Mouse (Mus musculus): ENCODE measurements around the gene Ctnnb1. TPM values are rescaled to one million over a fixed set of nuclear protein-coding genes. Genes with fewer than 3 reads are reported as not detected.

Gene Ctnnb1
- polyA plus RNA-seq (2015; fragmentation: Nextera tagmentation; extraction: Ambion mirVana) = 103 and 119 TPM in 2 replicates

- Histone ChIP-seq H3K27ac (no peak within 1 kb of the TSS), H3K36me3 (no peaks in the 10 kb centered on the region), H3K4me3 (replicated peaks) (no peak within 1 kb of the TSS), H3K9me3 (replicated peaks) (no peaks in the 10 kb centered on the region), H3K4me2 (no peak within 1 kb of the TSS), H3K9ac (no peak within 1 kb of the TSS), H3K27me3 (0 out of 2 replicates have a peak, but pooled peaks cover 6% of the 10 kb centered on the region), H3K4me1 (replicated peaks) (peaks cover 8% of the 10 kb centered on the region)
- DNase-seq (no peak), ATAC-seq (ENCODE audit: low read depth) (no peak)
- 77% methylated on average over 11 of the region's 11 CpGs for WGBS (ENCODE audit: insufficient replicate concordance)
Observed at GRCm38 (mm10) chr9:120929081-120929480, at the start of gene Ctnnb1. Gene Ctnnb1, plus strand, starts transcription at chr9:120929216.

GRCm38 (mm10) chr9:120880286-120880685 lies 48.7 kb upstream of the Ctnnb1 start:
- Histone ChIP-seq H3K9ac (no peak overlapping the region), H3K27ac (no peak overlapping the region), H3K9me3 (replicated peaks) (no peaks in the 10 kb centered on the region), H3K4me1 (replicated peaks) (0 out of 2 replicates have a peak, but pooled peaks cover 19% of the 10 kb centered on the region), H3K4me3 (replicated peaks) (no peak overlapping the region), H3K36me3 (no peaks in the 10 kb centered on the region), H3K4me2 (no peak overlapping the region), H3K27me3 (no peaks in the 10 kb centered on the region)
- ATAC-seq (ENCODE audit: low read depth) = 0 out of 2 replicates have a peak, but pooled peaks have one; percentile 31
- no peak for DNase-seq
- 58% methylated on average over 9 of the region's 9 CpGs for WGBS (ENCODE audit: insufficient replicate concordance)

GRCm38 (mm10) chr9:120881121-120881520 lies 47.9 kb upstream of the Ctnnb1 start:
- Histone ChIP-seq H3K27me3 (no peaks in the 10 kb centered on the region), H3K27ac (peak overlapping the region; percentile 34; the same call in 1 of the 2 replicates), H3K4me1 (replicated peaks) (0 out of 2 replicates have a peak, but pooled peaks cover 20% of the 10 kb centered on the region), H3K9ac (no peak overlapping the region), H3K4me2 (no peak overlapping the region), H3K36me3 (no peaks in the 10 kb centered on the region), H3K9me3 (replicated peaks) (no peaks in the 10 kb centered on the region), H3K4me3 (replicated peaks) (no peak overlapping the region)
- 71% methylated on average over 15 of the region's 15 CpGs for WGBS (ENCODE audit: insufficient replicate concordance)
- ATAC-seq (ENCODE audit: low read depth) = no peak
- DNase-seq = no peak

GRCm38 (mm10) chr9:120881839-120882238 lies 47.2 kb upstream of the Ctnnb1 start:
- Histone ChIP-seq H3K9ac (no peak overlapping the region), H3K27me3 (no peaks in the 10 kb centered on the region), H3K27ac (no peak overlapping the region; the same call in 1 of the 2 replicates), H3K9me3 (replicated peaks) (no peaks in the 10 kb centered on the region), H3K36me3 (no peaks in the 10 kb centered on the region), H3K4me1 (replicated peaks) (0 out of 2 replicates have a peak, but pooled peaks cover 20% of the 10 kb centered on the region), H3K4me3 (replicated peaks) (no peak overlapping the region), H3K4me2 (no peak overlapping the region)
- DNase-seq = no peak
- 41% methylated on average over 4 of the region's 4 CpGs for WGBS (ENCODE audit: insufficient replicate concordance)
- peak; percentile 46; the same call in 1 of the 2 replicates for ATAC-seq (ENCODE audit: low read depth)

- WGBS (ENCODE audit: insufficient replicate concordance) = 57% methylated on average over 10 of the region's 10 CpGs
- no peak overlapping the region for H3K4me2 ChIP-seq
- 0 out of 2 replicates have a peak, but pooled peaks cover 20% of the 10 kb centered on the region for H3K4me1 ChIP-seq (replicated peaks)
- no peaks in the 10 kb centered on the region for H3K27me3 ChIP-seq
- no peaks in the 10 kb centered on the region for H3K9me3 ChIP-seq (replicated peaks)
- no peak for DNase-seq
- H3K9ac ChIP-seq = no peak overlapping the region
- H3K27ac ChIP-seq = no peak overlapping the region
- no peaks in the 10 kb centered on the region for H3K36me3 ChIP-seq
- ATAC-seq (ENCODE audit: low read depth) = no peak
- H3K4me3 ChIP-seq (replicated peaks) = no peak overlapping the region
Observed at GRCm38 (mm10) chr9:120884726-120885125, 44.3 kb upstream of the Ctnnb1 start.

GRCm38 (mm10) chr9:120887631-120888030 lies 41.4 kb upstream of the Ctnnb1 start:
- Histone ChIP-seq H3K36me3 (no peaks in the 10 kb centered on the region), H3K4me1 (replicated peaks) (0 out of 2 replicates have a peak, but pooled peaks cover 5% of the 10 kb centered on the region), H3K27ac (no peak overlapping the region), H3K27me3 (no peaks in the 10 kb centered on the region), H3K4me3 (replicated peaks) (no peak overlapping the region), H3K9ac (no peak overlapping the region), H3K9me3 (replicated peaks) (no peaks in the 10 kb centered on the region), H3K4me2 (no peak overlapping the region)
- WGBS (ENCODE audit: insufficient replicate concordance) = 67% methylated on average over 2 of the region's 2 CpGs
- DNase-seq = no peak
- ATAC-seq (ENCODE audit: low read depth) = no peak

- ATAC-seq (ENCODE audit: low read depth) (peak; percentile 29; the same call in 1 of the 2 replicates), DNase-seq (no peak)
- no peaks in the 10 kb centered on the region for H3K27me3 ChIP-seq
- peak overlapping the region; percentile 61; the same call in 1 of the 2 replicates for H3K27ac ChIP-seq
- no peak overlapping the region for H3K4me3 ChIP-seq (replicated peaks)
- H3K36me3 ChIP-seq = no peaks in the 10 kb centered on the region
- no peak overlapping the region for H3K9ac ChIP-seq
- no peaks in the 10 kb centered on the region for H3K9me3 ChIP-seq (replicated peaks)
- H3K4me2 ChIP-seq = peak overlapping the region; percentile 12; the same call in 1 of the 2 replicates
- 79% methylated on average over 11 of the region's 11 CpGs for WGBS (ENCODE audit: insufficient replicate concordance)
- H3K4me1 ChIP-seq (replicated peaks) = peaks cover 25% of the 10 kb centered on the region
Observed at GRCm38 (mm10) chr9:120893435-120893834, 35.6 kb upstream of the Ctnnb1 start.

GRCm38 (mm10) chr9:120893971-120894370 lies 35.0 kb upstream of the Ctnnb1 start:
- peak overlapping the region; percentile 12 for H3K4me2 ChIP-seq
- H3K9ac ChIP-seq = no peak overlapping the region
- no peak for DNase-seq
- no peaks in the 10 kb centered on the region for H3K36me3 ChIP-seq
- no peak for ATAC-seq (ENCODE audit: low read depth)
- peaks cover 30% of the 10 kb centered on the region for H3K4me1 ChIP-seq (replicated peaks)
- no peak overlapping the region for H3K4me3 ChIP-seq (replicated peaks)
- 26% methylated on average over 10 of the region's 10 CpGs for WGBS (ENCODE audit: insufficient replicate concordance)
- no peaks in the 10 kb centered on the region for H3K9me3 ChIP-seq (replicated peaks)
- H3K27me3 ChIP-seq = no peaks in the 10 kb centered on the region
- peak overlapping the region; percentile 61; the same call in 1 of the 2 replicates for H3K27ac ChIP-seq

- WGBS (ENCODE audit: insufficient replicate concordance) = 74% methylated on average over 9 of the region's 9 CpGs
- peaks cover 30% of the 10 kb centered on the region for H3K4me1 ChIP-seq (replicated peaks)
- no peak for ATAC-seq (ENCODE audit: low read depth)
- no peaks in the 10 kb centered on the region for H3K9me3 ChIP-seq (replicated peaks)
- H3K27ac ChIP-seq = peak overlapping the region; percentile 61; the same call in 1 of the 2 replicates
- H3K9ac ChIP-seq = no peak overlapping the region
- peak overlapping the region; percentile 12 for H3K4me2 ChIP-seq
- H3K27me3 ChIP-seq = no peaks in the 10 kb centered on the region
- no peak overlapping the region for H3K4me3 ChIP-seq (replicated peaks)
- no peaks in the 10 kb centered on the region for H3K36me3 ChIP-seq
- no peak for DNase-seq
Observed at GRCm38 (mm10) chr9:120894376-120894775, 34.6 kb upstream of the Ctnnb1 start.

GRCm38 (mm10) chr9:120896502-120896901 lies 32.5 kb upstream of the Ctnnb1 start:
- Histone ChIP-seq H3K9ac (no peak overlapping the region), H3K27ac (no peak overlapping the region), H3K27me3 (no peaks in the 10 kb centered on the region), H3K9me3 (replicated peaks) (no peaks in the 10 kb centered on the region), H3K4me1 (replicated peaks) (peaks cover 35% of the 10 kb centered on the region), H3K4me2 (no peak overlapping the region), H3K36me3 (no peaks in the 10 kb centered on the region), H3K4me3 (replicated peaks) (no peak overlapping the region)
- no peak for DNase-seq
- WGBS (ENCODE audit: insufficient replicate concordance) = 33% methylated on average over 5 of the region's 5 CpGs
- ATAC-seq (ENCODE audit: low read depth) = no peak

GRCm38 (mm10) chr9:120897269-120897668 lies 31.7 kb upstream of the Ctnnb1 start:
- H3K27me3 ChIP-seq = no peaks in the 10 kb centered on the region
- DNase-seq (no peak), ATAC-seq (ENCODE audit: low read depth) (no peak)
- H3K4me1 ChIP-seq (replicated peaks) = peaks cover 35% of the 10 kb centered on the region
- 33% methylated on average over 4 of the region's 4 CpGs for WGBS (ENCODE audit: insufficient replicate concordance)
- no peak overlapping the region for H3K9ac ChIP-seq
- H3K36me3 ChIP-seq = no peaks in the 10 kb centered on the region
- H3K27ac ChIP-seq = no peak overlapping the region
- H3K4me2 ChIP-seq = no peak overlapping the region
- H3K9me3 ChIP-seq (replicated peaks) = no peaks in the 10 kb centered on the region
- H3K4me3 ChIP-seq (replicated peaks) = no peak overlapping the region

GRCm38 (mm10) chr9:120899833-120900232 lies 29.2 kb upstream of the Ctnnb1 start:
- Histone ChIP-seq H3K27ac (peak overlapping the region; percentile 34; the same call in 1 of the 2 replicates), H3K36me3 (no peaks in the 10 kb centered on the region), H3K9ac (no peak overlapping the region), H3K4me2 (no peak overlapping the region), H3K27me3 (no peaks in the 10 kb centered on the region), H3K4me3 (replicated peaks) (no peak overlapping the region), H3K4me1 (replicated peaks) (peaks cover 25% of the 10 kb centered on the region), H3K9me3 (replicated peaks) (no peaks in the 10 kb centered on the region)
- ATAC-seq (ENCODE audit: low read depth) (no peak), DNase-seq (no peak)
- 59% methylated on average over 4 of the region's 4 CpGs for WGBS (ENCODE audit: insufficient replicate concordance)

Measured in liver, embryonic 13.5 days (tissue).